Mouse (Mus musculus) C2C12 (cell line): ENCODE data around the gene Mbd6.

ENCODE experiments used
- CEBPB ChIP-seq: IDR thresholded peaks from one replicate; pipeline ENCODE4 v1.6.1; 2011; ENCODE audit warnings: low read depth, mild to moderate bottlenecking, control low read depth, moderate library complexity
- CTCF ChIP-seq: IDR thresholded peaks from one replicate; pipeline ENCODE4 v1.5.1; 2011; ENCODE audit not compliant: control insufficient read depth, insufficient read depth, insufficient read length
- MAX ChIP-seq: IDR thresholded peaks from one replicate; pipeline ENCODE4 v1.6.1; 2011; ENCODE audit warnings: mild to moderate bottlenecking, control low read depth
- MYOD1 ChIP-seq: IDR thresholded peaks from one replicate; pipeline ENCODE4 v1.6.1; 2011; ENCODE audit warnings: low read depth; ENCODE audit not compliant: control insufficient read depth, insufficient read length
- MYOG ChIP-seq: IDR thresholded peaks from one replicate; pipeline ENCODE4 v1.6.1; 2011; ENCODE audit not compliant: control insufficient read depth, insufficient read length; ENCODE audit errors: extremely low read depth
- USF1 ChIP-seq: IDR thresholded peaks from one replicate; pipeline ENCODE4 v1.6.1; 2011; ENCODE audit warnings: low read depth, mild to moderate bottlenecking, control low read depth, moderate library complexity

DNA sequence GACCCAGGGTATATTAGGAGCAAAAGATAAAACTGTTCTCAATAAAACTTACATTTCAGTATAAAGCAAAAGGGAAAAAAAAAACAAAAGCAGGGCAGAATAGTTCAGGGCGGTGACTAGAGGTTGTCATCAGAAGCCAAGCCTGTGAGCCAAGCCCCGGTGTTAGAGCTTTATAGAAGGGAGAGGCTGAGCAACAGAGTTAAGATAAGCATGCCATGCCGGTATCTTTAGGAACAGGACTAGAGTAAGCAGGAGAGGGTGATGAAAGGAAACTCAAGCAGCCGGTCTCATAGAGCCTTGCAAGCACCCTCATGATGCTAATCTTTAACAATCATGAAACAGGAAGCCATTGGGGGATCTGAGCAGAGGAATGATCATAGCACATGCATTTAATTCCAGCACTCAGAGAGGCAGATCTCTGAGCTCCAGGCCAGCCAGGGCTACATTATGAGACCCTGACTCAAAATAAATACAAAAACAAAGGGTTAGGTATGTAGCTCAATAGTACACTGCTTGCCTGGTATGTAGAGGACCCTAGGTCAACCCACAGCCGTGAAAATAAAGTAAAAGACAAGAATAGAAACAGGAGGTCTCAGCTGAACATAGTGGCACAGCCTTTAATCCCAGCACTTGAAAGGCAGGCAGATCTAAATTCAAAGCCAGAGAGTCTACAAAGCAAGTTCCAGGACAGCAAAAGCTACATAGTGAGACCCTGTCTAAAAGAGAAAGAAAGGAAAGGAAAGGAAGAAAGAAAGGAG is 3.2 kb upstream of the Mbd6 start:
- TF ChIP-seq CTCF, result no peak
- TF ChIP-seq MYOG, result no peak
- no peak for TF ChIP-seq USF1
- TF ChIP-seq MYOD1, result no peak
- TF ChIP-seq MAX, result no peak
- TF ChIP-seq CEBPB, result no peak
